In genomic region chr5:73902470-73903218, GRCm38 (mm10) we compare ENCODE assay signal across 12 mouse cellular contexts.
DNase-seq lines count a peak whose midpoint lies in the region; ATAC-seq and TF ChIP-seq lines count a peak whose summit lies in the region.
"Had no signal": no experiment of that assay in that cellular context is flagged by ENCODE, and none has a peak within 500 bp of the region (broad histone marks: within the 10 kb centered on the region; RNA-seq: fewer than 3 reads in every experiment).

No protein-coding gene starts in this region.

- no peak overlapping the region for H3K4me3 ChIP-seq in lung, postnatal 0 days (ENCODE audit: low read depth, low read length)
- H3K4me3 ChIP-seq in embryonic facial prominence, embryonic 11.5 days (ENCODE audit: low read depth, low read length) = no peak overlapping the region
- H3K4me3 ChIP-seq in kidney, embryonic 16.5 days (ENCODE audit: low read length) = no peak overlapping the region
- H3K4me3 ChIP-seq in neural tube, embryonic 13.5 days = no peak overlapping the region
- H3K4me3 ChIP-seq: heart, embryonic 12.5 days; liver, embryonic 15.5 days had no signal

- no peaks in the 10 kb centered on the region for H3K27me3 ChIP-seq in lung, postnatal 0 days (replicated peaks; ENCODE audit: insufficient read depth, low read length)
- H3K27me3 ChIP-seq in embryonic facial prominence, embryonic 11.5 days (ENCODE audit: control insufficient read depth, insufficient read depth, low read length) = no peaks in the 10 kb centered on the region
- H3K27me3 ChIP-seq in kidney, embryonic 16.5 days (ENCODE audit: insufficient read depth, low read length) = no peaks in the 10 kb centered on the region
- H3K27me3 ChIP-seq in neural tube, embryonic 13.5 days = no peaks in the 10 kb centered on the region
- H3K27me3 ChIP-seq: heart, embryonic 12.5 days; liver, embryonic 15.5 days had no signal

- no peak for TF ChIP-seq EP300 in lung, postnatal 0 days (IDR thresholded peaks at IDR 0.05)

- no peak overlapping the region for H3K4me2 ChIP-seq in lung, postnatal 0 days (replicated peaks; ENCODE audit: low read depth, low read length)
- no peak overlapping the region for H3K4me2 ChIP-seq in embryonic facial prominence, embryonic 11.5 days (ENCODE audit: low read depth, low read length)
- H3K4me2 ChIP-seq in kidney, embryonic 16.5 days (replicated peaks; ENCODE audit: low read depth, low read length) = peak overlapping the region; percentile 30
- peak overlapping the region; percentile 3 for H3K4me2 ChIP-seq in neural tube, embryonic 13.5 days
- H3K4me2 ChIP-seq: heart, embryonic 12.5 days; liver, embryonic 15.5 days had no signal

- H3K9me3 ChIP-seq in lung, postnatal 0 days (ENCODE audit: low read length) = no peaks in the 10 kb centered on the region
- no peaks in the 10 kb centered on the region for H3K9me3 ChIP-seq in embryonic facial prominence, embryonic 11.5 days (replicated peaks; ENCODE audit: control insufficient read depth, low read length)
- H3K9me3 ChIP-seq in kidney, embryonic 16.5 days (ENCODE audit: low read length) = no peaks in the 10 kb centered on the region
- H3K9me3 ChIP-seq in neural tube, embryonic 13.5 days = no peaks in the 10 kb centered on the region
- H3K9me3 ChIP-seq: heart, embryonic 12.5 days; liver, embryonic 15.5 days had no signal

- no peak for ATAC-seq in lung, postnatal 0 days
- no peak for ATAC-seq in embryonic facial prominence, embryonic 11.5 days (replicated peaks; ENCODE audit: insufficient number of reproducible peaks, low FRiP score, low TSS enrichment, low read depth)
- peak; percentile 82 for ATAC-seq in kidney, embryonic 16.5 days (ENCODE audit: low FRiP score, low TSS enrichment)
- ATAC-seq in neural tube, embryonic 13.5 days (ENCODE audit: low read depth) = no peak

- no peak overlapping the region for H3K27ac ChIP-seq in lung, postnatal 0 days (ENCODE audit: low read length)
- no peak overlapping the region for H3K27ac ChIP-seq in embryonic facial prominence, embryonic 11.5 days (replicated peaks; ENCODE audit: low read depth, low read length)
- peak overlapping the region; percentile 86 for H3K27ac ChIP-seq in kidney, embryonic 16.5 days (ENCODE audit: low read length)
- peak overlapping the region; percentile 61 for H3K27ac ChIP-seq in neural tube, embryonic 13.5 days (replicated peaks)
- H3K27ac ChIP-seq: liver, embryonic 15.5 days had no signal

- TF ChIP-seq CTCF in lung, postnatal 0 days (IDR thresholded peaks at IDR 0.05) = no peak

- H3K4me1 ChIP-seq in lung, postnatal 0 days (ENCODE audit: insufficient read depth, low read depth, low read length) = no peaks in the 10 kb centered on the region
- H3K4me1 ChIP-seq in embryonic facial prominence, embryonic 11.5 days (ENCODE audit: control insufficient read depth, insufficient read depth, low read length) = no peaks in the 10 kb centered on the region
- H3K4me1 ChIP-seq in kidney, embryonic 16.5 days (ENCODE audit: insufficient read depth, low read length) = peaks cover 16% of the 10 kb centered on the region
- H3K4me1 ChIP-seq in neural tube, embryonic 13.5 days (replicated peaks) = peaks cover 13% of the 10 kb centered on the region
- H3K4me1 ChIP-seq: liver, embryonic 15.5 days had no signal

- peak; percentile 19 for DNase-seq in lung, postnatal 0 days (ENCODE audit: low spot score)
- no peak for DNase-seq in lung, postnatal 25 days (ENCODE audit: low spot score)
- peak; percentile 20 for DNase-seq in embryonic facial prominence, embryonic 11.5 days (ENCODE audit: low spot score)
- no peak for DNase-seq in adrenal gland, postnatal 36 days
- DNase-seq in ovary, postnatal 14 days (ENCODE audit: low spot score) = no peak
- DNase-seq: adrenal gland, adult 8-10 months; right cerebral cortex, postnatal 4 days; thymus, postnatal 14 days had no signal

- WGBS in lung, postnatal 0 days = 47% methylated on average over 7 of the region's 7 CpGs
- WGBS in embryonic facial prominence, embryonic 11.5 days = 70% methylated on average over 7 of the region's 7 CpGs
- WGBS in kidney, embryonic 16.5 days = 7% methylated on average over 7 of the region's 7 CpGs
- 18% methylated on average over 7 of the region's 7 CpGs for WGBS in neural tube, embryonic 13.5 days

- no peak overlapping the region for H3K9ac ChIP-seq in lung, postnatal 0 days (replicated peaks; ENCODE audit: low read depth)
- no peak overlapping the region for H3K9ac ChIP-seq in embryonic facial prominence, embryonic 11.5 days (replicated peaks; ENCODE audit: low read length)
- H3K9ac ChIP-seq in kidney, embryonic 16.5 days (replicated peaks; ENCODE audit: low read length) = no peak overlapping the region
- H3K9ac ChIP-seq in neural tube, embryonic 13.5 days = no peak overlapping the region
- H3K9ac ChIP-seq: heart, embryonic 12.5 days; liver, embryonic 15.5 days had no signal

- no peaks in the 10 kb centered on the region for H3K36me3 ChIP-seq in lung, postnatal 0 days (ENCODE audit: insufficient read depth, low read length)
- H3K36me3 ChIP-seq in embryonic facial prominence, embryonic 11.5 days (replicated peaks; ENCODE audit: control insufficient read depth, insufficient read depth, low read depth, low read length) = no peaks in the 10 kb centered on the region
- H3K36me3 ChIP-seq in kidney, embryonic 16.5 days (ENCODE audit: insufficient read depth, low read length) = no peaks in the 10 kb centered on the region
- no peaks in the 10 kb centered on the region for H3K36me3 ChIP-seq in neural tube, embryonic 13.5 days
- H3K36me3 ChIP-seq: heart, embryonic 12.5 days; liver, embryonic 15.5 days had no signal

Comparison
In these comparisons a context has a peak if more than half of its experiments do, and no peak if none do; other contexts are left out.
1. DNase-seq: peak in lung, postnatal 0 days (single experiment) and embryonic facial prominence, embryonic 11.5 days (single experiment); none in lung, postnatal 25 days (single experiment), adrenal gland, postnatal 36 days (0 of 2) and ovary, postnatal 14 days (single experiment).
2. H3K27ac ChIP-seq: peak in kidney, embryonic 16.5 days (single experiment) and neural tube, embryonic 13.5 days (single experiment); none in lung, postnatal 0 days (single experiment) and embryonic facial prominence, embryonic 11.5 days (single experiment).
3. H3K4me2 ChIP-seq: peak in kidney, embryonic 16.5 days (single experiment) and neural tube, embryonic 13.5 days (single experiment); none in lung, postnatal 0 days (single experiment) and embryonic facial prominence, embryonic 11.5 days (single experiment).